Mouse (Mus musculus) cortical plate, adult 2 months (tissue): Measurements from ENCODE around the gene Kcna7. TPM values are rescaled to one million over a fixed set of nuclear protein-coding genes. Genes with fewer than 3 reads are reported as not detected.

Experiments
- H3K27ac ChIP-seq: fragments of 200-500 bp; 2 replicates; pipeline ENCODE4 v1.5.1; 2012; ENCODE audit warnings: low read length, control low read depth, inconsistent platforms; ENCODE audit not compliant: insufficient read depth
- H3K4me1 ChIP-seq: fragments of 200-500 bp; 2 replicates; pipeline ENCODE4 v1.6.1; 2011; ENCODE audit warnings: low read length; ENCODE audit not compliant: control insufficient read depth, insufficient read depth
- H3K4me3 ChIP-seq: fragments of 200-500 bp; 2 replicates; pipeline ENCODE4 v1.5.1; 2011; ENCODE audit warnings: mild to moderate bottlenecking, low read length, control low read depth; ENCODE audit not compliant: insufficient read depth
- CTCF ChIP-seq: fragments of 200-500 bp; IDR thresholded peaks from 2 replicates; pipeline ENCODE4 v1.5.1; 2011; ENCODE audit warnings: mild to moderate bottlenecking, control low read depth, low read length; ENCODE audit not compliant: insufficient read depth; ENCODE audit errors: extremely low read depth
- POLR2A ChIP-seq: fragments of 200-500 bp; IDR thresholded peaks from 2 replicates; pipeline ENCODE4 v1.6.1; 2011; ENCODE audit warnings: mild to moderate bottlenecking, low read length, control low read depth; ENCODE audit not compliant: insufficient read depth; ENCODE audit errors: extremely low read depth
- polyA plus RNA-seq: library from polyadenylated mRNA; depleted of rRNA; stranded (reverse); fragments of >200 nt; gene quantifications from 2 replicates; pipeline ENCODE4 v1.2.3, GENCODE M21; 2012

Kcna7 gene
- polyA plus RNA-seq, 1 experiment, result not detected

DNA sequence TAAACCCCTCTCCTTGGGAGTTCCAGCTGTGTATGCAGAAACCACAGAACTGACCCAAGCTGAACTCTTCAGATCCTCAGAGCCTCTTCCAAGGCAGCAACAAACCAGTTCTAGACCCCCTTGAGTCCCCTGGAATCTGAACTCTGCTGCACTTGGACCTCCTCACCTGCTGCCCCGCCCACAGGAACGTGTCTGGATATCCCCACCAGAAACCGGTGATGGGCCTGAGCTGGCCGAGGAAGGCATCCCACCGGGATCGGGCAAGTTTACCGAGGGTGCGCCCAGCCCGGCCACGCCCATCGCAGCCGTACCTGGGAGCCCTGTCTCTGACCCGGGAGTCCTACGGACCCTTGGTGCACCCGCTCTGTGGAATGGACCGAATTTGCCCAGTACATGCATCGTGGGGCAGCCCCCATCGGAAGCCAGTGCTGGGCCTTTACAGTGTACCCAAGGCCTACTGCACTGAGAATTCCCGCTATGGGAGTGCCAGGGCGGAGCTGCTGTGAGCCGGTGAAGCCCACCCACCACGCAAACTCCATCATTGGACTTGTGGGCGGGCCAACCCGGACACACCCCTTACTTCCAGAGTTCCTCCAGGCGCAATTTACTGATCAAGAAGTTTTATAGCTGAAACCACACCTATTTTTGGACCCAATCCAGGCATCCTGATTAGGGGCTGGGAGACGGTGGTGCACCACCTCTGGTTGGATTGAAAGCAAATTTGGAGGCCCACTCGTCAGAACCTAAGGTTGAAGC lies 14.6 kb downstream of the Kcna7 start:
- Histone ChIP-seq H3K4me3 (no peak overlapping the region), H3K27ac (no peak overlapping the region), H3K4me1 (no peaks in the 10 kb centered on the region)
- TF ChIP-seq CTCF (no peak), POLR2A (no peak)

DNA sequence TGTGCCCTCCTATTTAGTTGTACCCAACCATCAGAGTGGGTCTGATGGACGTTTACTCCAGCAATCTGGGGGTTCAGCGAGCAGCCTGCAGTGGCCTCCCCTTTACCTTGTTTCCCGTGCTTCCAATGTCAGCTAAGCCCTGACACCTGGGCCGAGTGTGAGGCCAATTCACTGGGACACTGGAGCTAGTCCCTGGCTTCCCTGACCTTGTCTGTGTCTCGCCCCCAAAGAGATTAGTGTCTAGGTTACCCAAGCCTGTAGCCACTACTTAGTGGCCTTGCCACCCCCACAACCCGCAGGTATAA lies 15.1 kb downstream of the Kcna7 start, which contains the start of gene Lhb:
Gene Lhb, plus strand, starts transcription at position 206 of the 305 bp plus-strand sequence.
- Histone ChIP-seq H3K27ac (no peak within 1 kb of the TSS), H3K4me1 (no peaks in the 10 kb centered on the region), H3K4me3 (no peak within 1 kb of the TSS)
- TF ChIP-seq CTCF (no peak), POLR2A (no peak)

DNA sequence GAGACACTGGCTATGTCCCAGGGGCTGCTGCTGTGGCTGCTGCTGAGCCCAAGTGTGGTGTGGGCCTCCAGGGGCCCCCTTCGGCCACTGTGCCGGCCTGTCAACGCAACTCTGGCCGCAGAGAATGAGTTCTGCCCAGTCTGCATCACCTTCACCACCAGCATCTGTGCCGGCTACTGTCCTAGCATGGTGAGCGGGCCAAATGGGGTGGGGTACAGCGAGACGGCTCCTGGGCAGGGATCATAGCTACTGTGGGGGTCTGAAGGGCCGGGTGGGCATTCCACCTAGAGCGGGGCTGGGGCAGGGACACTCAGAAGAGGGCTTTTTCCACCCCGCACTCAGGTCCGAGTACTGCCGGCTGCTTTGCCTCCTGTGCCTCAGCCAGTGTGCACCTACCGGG lies 15.7 kb downstream of the Kcna7 start:
- H3K4me1 ChIP-seq, result no peaks in the 10 kb centered on the region
- TF ChIP-seq CTCF (no peak), POLR2A (no peak)
- H3K27ac ChIP-seq, result no peak overlapping the region
- H3K4me3 ChIP-seq, result no peak overlapping the region

GRCm38 (mm10) chr7:45426556-45426955 lies 21.1 kb downstream of the Kcna7 start:
- no peak for TF ChIP-seq POLR2A
- no peak for TF ChIP-seq CTCF
- Histone ChIP-seq H3K4me1 (no peaks in the 10 kb centered on the region), H3K27ac (no peak overlapping the region), H3K4me3 (no peak overlapping the region)

GRCm38 (mm10) chr7:45433835-45434202 lies 28.4 kb downstream of the Kcna7 start:
- Histone ChIP-seq H3K4me3 (peak overlapping the region; percentile 81), H3K27ac (no peak overlapping the region), H3K4me1 (peaks cover 2% of the 10 kb centered on the region)
- no peak for TF ChIP-seq POLR2A
- TF ChIP-seq CTCF, result no peak

- peaks cover 2% of the 10 kb centered on the region for H3K4me1 ChIP-seq
- peak; percentile 51; the same call in 1 of the 2 replicates for TF ChIP-seq POLR2A
- peak; percentile 74 for TF ChIP-seq CTCF
- H3K27ac ChIP-seq, result no peak within 1 kb of the TSS
- peak within 1 kb of the TSS; percentile 81 for H3K4me3 ChIP-seq
These were observed 29.0 kb downstream of the Kcna7 start, which contains the start of gene Gys1 for GRCm38 (mm10) chr7:45434203-45435015. Gys1 (plus strand) TSS chr7:45434844.

- Histone ChIP-seq H3K4me3 (peak overlapping the region; percentile 81), H3K4me1 (peaks cover 2% of the 10 kb centered on the region), H3K27ac (no peak overlapping the region)
- TF ChIP-seq POLR2A, result no peak
- no peak for TF ChIP-seq CTCF
These were observed 29.6 kb downstream of the Kcna7 start for GRCm38 (mm10) chr7:45435038-45435437.

DNA sequence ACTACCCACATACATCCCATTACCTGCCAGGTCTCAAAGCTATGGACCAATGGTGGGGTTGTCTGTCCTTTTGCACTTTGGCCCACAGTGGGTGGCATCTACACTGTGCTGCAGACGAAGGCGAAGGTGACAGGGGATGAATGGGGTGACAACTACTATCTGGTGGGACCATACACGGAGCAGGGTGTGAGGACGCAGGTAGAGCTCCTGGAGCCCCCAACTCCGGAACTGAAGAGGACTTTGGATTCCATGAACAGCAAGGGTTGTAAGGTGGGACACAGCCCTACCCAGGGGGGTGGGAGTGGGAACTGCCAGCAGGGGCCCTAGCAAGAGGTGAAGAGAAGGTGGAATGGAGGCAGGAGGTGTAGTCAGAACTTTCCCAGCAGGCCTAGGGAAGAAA lies 31.0 kb downstream of the Kcna7 start:
- H3K4me3 ChIP-seq, result no peak overlapping the region
- TF ChIP-seq POLR2A (no peak), CTCF (no peak)

DNA sequence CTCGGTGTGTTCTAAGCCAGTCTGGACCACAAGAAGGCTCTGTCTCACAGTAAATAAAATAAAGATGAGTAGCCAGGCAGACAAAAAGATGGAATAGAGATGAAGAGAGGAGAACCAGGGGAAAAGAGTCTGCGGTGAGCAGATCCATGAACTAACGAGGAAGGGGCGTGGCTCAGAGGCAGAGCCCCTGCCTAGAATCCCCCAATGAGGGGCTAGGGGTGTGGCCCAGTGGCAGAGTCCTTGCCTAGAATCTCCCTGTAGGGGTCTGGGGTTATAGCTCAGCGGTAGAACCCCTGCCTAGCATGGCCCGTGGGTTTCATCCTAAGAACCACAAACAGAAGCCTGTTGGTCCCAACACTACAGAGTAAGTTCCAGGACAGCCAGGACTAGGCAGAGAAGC lies 31.6 kb downstream of the Kcna7 start:
- Histone ChIP-seq H3K4me1 (peaks cover 2% of the 10 kb centered on the region), H3K4me3 (no peak overlapping the region), H3K27ac (no peak overlapping the region)
- TF ChIP-seq POLR2A, result no peak
- no peak for TF ChIP-seq CTCF

More for the DNA sequence above, 31.0 kb downstream of the Kcna7 start:
- H3K27ac ChIP-seq, result no peak overlapping the region
- peaks cover 2% of the 10 kb centered on the region for H3K4me1 ChIP-seq
